Mouse (Mus musculus): ENCODE data around the gene Pcnp. TPM values are rescaled to one million over a fixed set of nuclear protein-coding genes. Genes with fewer than 3 reads are reported as not detected.

Pcnp gene
- polyA plus RNA-seq, 1 experiment from 2014 or later = 226 TPM

- H3K27me3 ChIP-seq (ENCODE audit: control insufficient read depth, insufficient read depth, low read depth, low read length) = no peaks in the 10 kb centered on the region
- H3K4me3 ChIP-seq (ENCODE audit: low read length) = peak within 1 kb of the TSS; percentile 84
- peak; percentile 97 for ATAC-seq (ENCODE audit: low read depth)
- H3K27ac ChIP-seq (ENCODE audit: low read length) = peak within 1 kb of the TSS; percentile 91
- H3K4me1 ChIP-seq (replicated peaks; ENCODE audit: control insufficient read depth, insufficient read depth, low read length) = peaks cover 20% of the 10 kb centered on the region
- peak within 1 kb of the TSS; percentile 64 for H3K4me2 ChIP-seq (ENCODE audit: low read depth, low read length)
- no peaks in the 10 kb centered on the region for H3K9me3 ChIP-seq (ENCODE audit: control insufficient read depth, low read length)
- H3K9ac ChIP-seq (ENCODE audit: low read length) = peak within 1 kb of the TSS; percentile 97
- peaks cover 33% of the 10 kb centered on the region for H3K36me3 ChIP-seq (ENCODE audit: control insufficient read depth, insufficient read depth, low read length)
- under 1% methylated on average over 77 of the region's 86 CpGs for WGBS
These were observed 55.9 kb downstream of the Pcnp start, which contains the start of gene Zbtb11 for GRCm38 (mm10) chr16:55973431-55974255. TSS of gene Zbtb11 (plus strand) at chr16:55973883.

DNA sequence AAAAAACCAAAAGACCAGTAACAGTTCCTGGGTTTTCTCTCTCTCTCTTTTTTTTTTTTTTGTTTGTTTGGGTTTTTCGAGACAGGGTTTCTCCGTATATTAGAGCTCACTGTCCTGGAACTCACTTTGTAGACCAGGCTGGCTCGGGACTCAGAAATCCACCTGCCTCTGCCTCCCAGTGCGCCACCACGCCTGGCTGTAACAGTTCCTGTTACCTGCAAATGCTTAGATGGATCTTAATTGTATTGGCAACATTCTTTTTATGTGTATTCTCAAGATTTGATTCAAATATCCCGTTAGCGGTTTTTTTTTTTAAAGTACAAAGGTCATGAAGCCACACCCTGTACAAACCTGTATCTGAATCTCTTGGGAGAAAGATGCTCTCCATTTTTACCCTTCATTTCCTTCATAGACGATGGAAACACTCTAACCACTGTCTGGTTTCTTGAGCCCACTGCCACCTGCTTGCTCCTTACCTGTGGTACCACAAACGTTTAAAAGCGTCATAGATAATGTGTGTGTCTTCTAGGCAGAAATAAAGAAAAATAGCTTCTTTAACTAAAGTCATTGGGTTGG, 56.8 kb downstream of the Pcnp start:
- ATAC-seq (ENCODE audit: low read depth) = no peak
- peaks cover 20% of the 10 kb centered on the region for H3K4me1 ChIP-seq (replicated peaks; ENCODE audit: control insufficient read depth, insufficient read depth, low read length)
- H3K4me3 ChIP-seq (ENCODE audit: low read length) = peak overlapping the region; percentile 84
- WGBS = 41% methylated on average over 10 of the region's 10 CpGs
- peak overlapping the region; percentile 9; the same call in 1 of the 2 replicates for H3K27ac ChIP-seq (ENCODE audit: low read length)
- H3K27me3 ChIP-seq (ENCODE audit: control insufficient read depth, insufficient read depth, low read depth, low read length) = no peaks in the 10 kb centered on the region
- H3K9ac ChIP-seq (ENCODE audit: low read length) = peak overlapping the region; percentile 39; the same call in 1 of the 2 replicates
- H3K36me3 ChIP-seq (ENCODE audit: control insufficient read depth, insufficient read depth, low read length) = peaks cover 35% of the 10 kb centered on the region
- H3K4me2 ChIP-seq (ENCODE audit: low read depth, low read length) = peak overlapping the region; percentile 60
- H3K9me3 ChIP-seq (ENCODE audit: control insufficient read depth, low read length) = no peaks in the 10 kb centered on the region

- Histone ChIP-seq H3K27me3 (ENCODE audit: control insufficient read depth, insufficient read depth, low read depth, low read length) (no peaks in the 10 kb centered on the region), H3K4me3 (ENCODE audit: low read length) (no peak overlapping the region), H3K4me1 (replicated peaks; ENCODE audit: control insufficient read depth, insufficient read depth, low read length) (peaks cover 23% of the 10 kb centered on the region), H3K9ac (ENCODE audit: low read length) (no peak overlapping the region), H3K27ac (ENCODE audit: low read length) (no peak overlapping the region), H3K36me3 (ENCODE audit: control insufficient read depth, insufficient read depth, low read length) (peaks cover 35% of the 10 kb centered on the region), H3K4me2 (ENCODE audit: low read depth, low read length) (no peak overlapping the region), H3K9me3 (ENCODE audit: control insufficient read depth, low read length) (no peaks in the 10 kb centered on the region)
- no peak for ATAC-seq (ENCODE audit: low read depth)
- WGBS = 75% methylated on average over 6 of the region's 6 CpGs
These were observed 57.6 kb downstream of the Pcnp start for GRCm38 (mm10) chr16:55971735-55972615.

GRCm38 (mm10) chr16:55970416-55970815, 59.1 kb downstream of the Pcnp start:
- no peaks in the 10 kb centered on the region for H3K27me3 ChIP-seq (ENCODE audit: control insufficient read depth, insufficient read depth, low read depth, low read length)
- H3K9me3 ChIP-seq (ENCODE audit: control insufficient read depth, low read length) = no peaks in the 10 kb centered on the region
- H3K4me1 ChIP-seq (replicated peaks; ENCODE audit: control insufficient read depth, insufficient read depth, low read length) = peaks cover 23% of the 10 kb centered on the region
- H3K27ac ChIP-seq (ENCODE audit: low read length) = no peak overlapping the region
- H3K9ac ChIP-seq (ENCODE audit: low read length) = no peak overlapping the region
- no peak overlapping the region for H3K4me2 ChIP-seq (ENCODE audit: low read depth, low read length)
- WGBS = 90% methylated on average over 5 of the region's 5 CpGs
- H3K36me3 ChIP-seq (ENCODE audit: control insufficient read depth, insufficient read depth, low read length) = peaks cover 35% of the 10 kb centered on the region
- ATAC-seq (ENCODE audit: low read depth) = no peak
- H3K4me3 ChIP-seq (ENCODE audit: low read length) = no peak overlapping the region

DNA sequence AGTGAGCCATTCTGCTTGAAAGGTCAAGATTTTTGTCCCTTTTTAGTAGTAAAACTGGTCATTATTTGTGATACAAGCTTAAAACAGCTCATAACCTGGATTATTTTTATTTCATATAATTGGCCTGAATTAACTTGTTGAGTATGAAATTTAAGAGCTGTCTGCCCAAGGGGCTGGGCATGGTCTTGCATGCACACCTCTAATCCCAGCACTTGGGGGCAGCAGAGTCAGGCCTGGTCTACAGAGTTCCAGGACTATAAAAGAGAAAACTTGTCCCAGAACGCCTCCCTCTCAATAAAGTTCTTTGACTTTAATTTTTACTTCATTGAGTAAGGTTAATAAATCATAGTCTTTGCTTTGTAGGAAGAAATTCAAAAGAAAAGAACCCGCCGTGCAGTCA, 60.4 kb downstream of the Pcnp start:
- H3K4me2 ChIP-seq (ENCODE audit: low read depth, low read length) = no peak overlapping the region
- peaks cover 19% of the 10 kb centered on the region for H3K4me1 ChIP-seq (replicated peaks; ENCODE audit: control insufficient read depth, insufficient read depth, low read length)
- H3K9ac ChIP-seq (ENCODE audit: low read length) = no peak overlapping the region
- peaks cover 35% of the 10 kb centered on the region for H3K36me3 ChIP-seq (ENCODE audit: control insufficient read depth, insufficient read depth, low read length)
- no peak for ATAC-seq (ENCODE audit: low read depth)
- H3K9me3 ChIP-seq (ENCODE audit: control insufficient read depth, low read length) = no peaks in the 10 kb centered on the region
- H3K4me3 ChIP-seq (ENCODE audit: low read length) = no peak overlapping the region
- H3K27me3 ChIP-seq (ENCODE audit: control insufficient read depth, insufficient read depth, low read depth, low read length) = no peaks in the 10 kb centered on the region
- WGBS = 75% methylated on average over 3 of the region's 3 CpGs
- H3K27ac ChIP-seq (ENCODE audit: low read length) = no peak overlapping the region

- Histone ChIP-seq H3K4me1 (replicated peaks; ENCODE audit: control insufficient read depth, insufficient read depth, low read length) (peaks cover 15% of the 10 kb centered on the region), H3K4me3 (ENCODE audit: low read length) (peak overlapping the region; percentile 61), H3K27ac (ENCODE audit: low read length) (no peak overlapping the region), H3K36me3 (ENCODE audit: control insufficient read depth, insufficient read depth, low read length) (peaks cover 35% of the 10 kb centered on the region), H3K27me3 (ENCODE audit: control insufficient read depth, insufficient read depth, low read depth, low read length) (no peaks in the 10 kb centered on the region), H3K9ac (ENCODE audit: low read length) (peak overlapping the region; percentile 79), H3K9me3 (ENCODE audit: control insufficient read depth, low read length) (no peaks in the 10 kb centered on the region), H3K4me2 (ENCODE audit: low read depth, low read length) (peak overlapping the region; percentile 68)
- no peak for ATAC-seq (ENCODE audit: low read depth)
- 12% methylated on average over 1 of the region's 1 CpGs for WGBS
These were observed 62.3 kb downstream of the Pcnp start for GRCm38 (mm10) chr16:55967221-55967620.

- peaks cover 10% of the 10 kb centered on the region for H3K4me1 ChIP-seq (replicated peaks; ENCODE audit: control insufficient read depth, insufficient read depth, low read length)
- H3K27me3 ChIP-seq (ENCODE audit: control insufficient read depth, insufficient read depth, low read depth, low read length) = no peaks in the 10 kb centered on the region
- H3K4me3 ChIP-seq (ENCODE audit: low read length) = peak within 1 kb of the TSS; percentile 61
- no peaks in the 10 kb centered on the region for H3K9me3 ChIP-seq (ENCODE audit: control insufficient read depth, low read length)
- peak within 1 kb of the TSS; percentile 79 for H3K9ac ChIP-seq (ENCODE audit: low read length)
- under 1% methylated on average over 42 of the region's 42 CpGs for WGBS
- peak within 1 kb of the TSS; percentile 70 for H3K27ac ChIP-seq (ENCODE audit: low read length)
- peak; percentile 95 for ATAC-seq (ENCODE audit: low read depth)
- H3K4me2 ChIP-seq (ENCODE audit: low read depth, low read length) = peak within 1 kb of the TSS; percentile 78
- H3K36me3 ChIP-seq (ENCODE audit: control insufficient read depth, insufficient read depth, low read length) = peaks cover 26% of the 10 kb centered on the region
These were observed 63.2 kb downstream of the Pcnp start, which contains the start of gene Rpl24 for GRCm38 (mm10) chr16:55966212-55966871. TSS of gene Rpl24 (plus strand) at chr16:55966275.

DNA sequence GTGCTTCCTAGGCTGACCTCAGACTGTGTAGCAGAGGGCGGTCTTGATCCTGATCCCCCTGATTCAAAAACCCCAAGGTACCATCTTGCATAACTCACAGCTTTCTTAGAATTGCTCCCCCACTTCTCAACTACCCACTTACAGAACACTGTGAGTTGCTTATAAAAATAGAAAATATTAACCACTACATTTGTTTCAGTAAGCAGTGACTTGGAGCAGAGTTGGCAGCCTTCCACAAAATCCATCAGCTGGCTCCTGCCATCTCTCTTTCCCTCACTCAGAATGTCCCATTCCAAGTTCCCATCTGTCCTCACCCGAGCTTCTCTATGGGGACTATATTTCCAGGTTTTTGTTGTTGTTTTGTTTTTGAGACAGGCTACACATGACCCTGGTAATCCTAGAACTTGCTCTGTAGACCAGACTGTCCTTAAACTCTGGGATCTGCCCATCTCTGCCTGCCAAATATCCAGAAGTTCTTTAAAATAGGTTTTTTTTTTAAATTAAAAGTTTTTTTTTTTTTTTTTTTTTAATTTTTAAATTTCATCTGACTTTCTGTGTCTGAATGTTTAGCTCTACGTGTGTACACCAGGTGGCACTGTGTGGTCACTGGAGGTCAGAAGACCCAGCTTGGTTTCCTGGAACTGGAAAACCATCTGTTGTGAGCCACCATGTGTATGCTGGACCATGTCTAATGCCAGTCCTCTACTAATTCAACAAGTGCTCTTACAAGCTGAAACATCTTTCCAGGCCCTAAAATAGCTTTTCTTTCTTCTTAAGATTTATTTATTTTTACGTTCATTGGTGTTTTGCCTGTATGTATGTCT, 65.2 kb downstream of the Pcnp start:
- 58% methylated on average over 4 of the region's 4 CpGs for WGBS
- Histone ChIP-seq H3K9me3 (ENCODE audit: control insufficient read depth, low read length) (no peaks in the 10 kb centered on the region), H3K4me1 (replicated peaks; ENCODE audit: control insufficient read depth, insufficient read depth, low read length) (peaks cover 8% of the 10 kb centered on the region), H3K4me3 (ENCODE audit: low read length) (no peak overlapping the region), H3K9ac (ENCODE audit: low read length) (no peak overlapping the region), H3K27me3 (ENCODE audit: control insufficient read depth, insufficient read depth, low read depth, low read length) (no peaks in the 10 kb centered on the region), H3K36me3 (ENCODE audit: control insufficient read depth, insufficient read depth, low read length) (peaks cover 6% of the 10 kb centered on the region), H3K27ac (ENCODE audit: low read length) (no peak overlapping the region), H3K4me2 (ENCODE audit: low read depth, low read length) (no peak overlapping the region)
- ATAC-seq (ENCODE audit: low read depth) = no peak
